ENCODE assay signal across 10 mouse cellular contexts in the genomic region with DNA sequence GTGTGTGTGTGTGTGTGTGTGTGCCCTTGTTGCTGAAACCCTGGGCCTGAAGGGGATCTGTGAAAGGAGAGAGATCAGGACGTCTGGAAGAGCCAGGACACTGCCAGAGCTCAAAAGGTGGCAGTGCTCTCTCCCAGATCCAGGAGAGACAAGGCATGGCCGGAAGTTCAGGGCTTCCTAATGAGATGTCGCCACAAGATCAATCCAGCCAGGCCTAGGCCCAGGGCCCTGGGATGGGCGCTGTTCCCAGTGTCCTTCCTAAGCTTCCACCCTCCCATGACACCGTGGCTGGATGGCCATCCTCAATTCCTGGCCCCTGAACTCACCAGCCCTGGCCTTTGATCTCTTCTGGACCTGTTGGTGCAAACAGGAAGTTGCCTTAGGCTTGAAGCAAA. TPM values are rescaled to one million over a fixed set of nuclear protein-coding genes. Genes with fewer than 3 reads are reported as not detected.
DNase-seq lines count a peak whose midpoint lies in the region; ATAC-seq and TF ChIP-seq lines count a peak whose summit lies in the region.
"Had no signal": no experiment of that assay in that cellular context is flagged by ENCODE, and none has a peak within 500 bp of the region (broad histone marks: within the 10 kb centered on the region; RNA-seq: fewer than 3 reads in every experiment).

No protein-coding gene starts in this region.

- H3K27ac ChIP-seq in heart, embryonic 12.5 days (ENCODE audit: poor library complexity, severe bottlenecking) = no peak overlapping the region
- no peak overlapping the region for H3K27ac ChIP-seq in forebrain, embryonic 15.5 days (replicated peaks)
- H3K27ac ChIP-seq in liver, embryonic 11.5 days (ENCODE audit: low read depth, low read length) = no peak overlapping the region

- H3K4me3 ChIP-seq in heart, embryonic 12.5 days = peak overlapping the region; percentile 43
- H3K4me3 ChIP-seq in E14TG2a.4 (replicated peaks; ENCODE audit: low read length) = peak overlapping the region; percentile 54
- H3K4me3 ChIP-seq in forebrain, embryonic 15.5 days = peak overlapping the region; percentile 31
- no peak overlapping the region for H3K4me3 ChIP-seq in liver, embryonic 11.5 days (ENCODE audit: low read depth, low read length)
- H3K4me3 ChIP-seq: myocyte had no signal

- H3K9ac ChIP-seq in heart, embryonic 12.5 days = 0 out of 2 replicates have a peak overlapping the region, but pooled peaks have one; percentile 6
- no peak overlapping the region; the same call in 1 of the 2 replicates for H3K9ac ChIP-seq in forebrain, embryonic 15.5 days (replicated peaks)
- no peak overlapping the region for H3K9ac ChIP-seq in liver, embryonic 11.5 days (ENCODE audit: low read depth, low read length)

- no peak for TF ChIP-seq CTCF in E14TG2a.4 (conservative IDR thresholded peaks at IDR 0.05; ENCODE audit: low read length)

- H3K4me2 ChIP-seq in heart, embryonic 12.5 days = peak overlapping the region; percentile 89
- H3K4me2 ChIP-seq in forebrain, embryonic 15.5 days (replicated peaks) = peak overlapping the region; percentile 57
- H3K4me2 ChIP-seq in liver, embryonic 11.5 days = peak overlapping the region; percentile 57; the same call in 1 of the 2 replicates

- ATAC-seq in heart, embryonic 12.5 days (ENCODE audit: insufficient number of reproducible peaks, low FRiP score) = no peak
- no peak for ATAC-seq in forebrain, embryonic 15.5 days (replicated peaks)
- ATAC-seq in liver, embryonic 11.5 days (replicated peaks; ENCODE audit: low FRiP score) = 0 out of 2 replicates have a peak, but pooled peaks have one; percentile 5
- no peak for ATAC-seq in frontal cortex, adult (ENCODE audit: low TSS enrichment)

- H3K36me3 ChIP-seq in heart, embryonic 12.5 days = no peaks in the 10 kb centered on the region
- H3K36me3 ChIP-seq in E14TG2a.4 (ENCODE audit: insufficient read depth, low read length) = no peaks in the 10 kb centered on the region
- no peaks in the 10 kb centered on the region for H3K36me3 ChIP-seq in forebrain, embryonic 15.5 days
- H3K36me3 ChIP-seq in liver, embryonic 11.5 days (ENCODE audit: control insufficient read depth, insufficient read depth, low read length) = no peaks in the 10 kb centered on the region

- WGBS in heart, embryonic 12.5 days = 9% methylated on average over 5 of the region's 5 CpGs
- 30% methylated on average over 5 of the region's 5 CpGs for WGBS in forebrain, embryonic 15.5 days
- 20% methylated on average over 5 of the region's 5 CpGs for WGBS in liver, embryonic 11.5 days

- intact Hi-C loops in heart, postnatal 10 days (cut with DNase I) = no loop called here

- peaks cover 22% of the 10 kb centered on the region for H3K4me1 ChIP-seq in heart, embryonic 12.5 days (replicated peaks)
- peaks cover 53% of the 10 kb centered on the region for H3K4me1 ChIP-seq in E14TG2a.4 (replicated peaks; ENCODE audit: low read depth, low read length)
- H3K4me1 ChIP-seq in forebrain, embryonic 15.5 days = peaks cover 15% of the 10 kb centered on the region
- H3K4me1 ChIP-seq in liver, embryonic 11.5 days (replicated peaks; ENCODE audit: control insufficient read depth, insufficient read depth, low read length) = peaks cover 15% of the 10 kb centered on the region

- DNase-seq in heart, postnatal 10 days = no peak
- no peak for DNase-seq in liver, embryonic 11.5 days (ENCODE audit: low spot score)
- no peak for DNase-seq in spleen, postnatal 4 days (ENCODE audit: low spot score in 2 of 2)
- no peak for DNase-seq in adrenal gland, adult 2 months

- H3K9me3 ChIP-seq in heart, embryonic 12.5 days (replicated peaks) = no peaks in the 10 kb centered on the region
- H3K9me3 ChIP-seq in E14TG2a.4 (ENCODE audit: low read length) = no peaks in the 10 kb centered on the region
- no peaks in the 10 kb centered on the region for H3K9me3 ChIP-seq in forebrain, embryonic 15.5 days
- H3K9me3 ChIP-seq in liver, embryonic 11.5 days (ENCODE audit: control insufficient read depth, low read length) = no peaks in the 10 kb centered on the region

- peaks cover 60% of the 10 kb centered on the region for H3K27me3 ChIP-seq in heart, embryonic 12.5 days (replicated peaks)
- peaks cover 28% of the 10 kb centered on the region for H3K27me3 ChIP-seq in E14TG2a.4 (ENCODE audit: insufficient read depth, low read length)
- H3K27me3 ChIP-seq in forebrain, embryonic 15.5 days = no peaks in the 10 kb centered on the region
- H3K27me3 ChIP-seq in liver, embryonic 11.5 days (replicated peaks; ENCODE audit: control insufficient read depth, insufficient read depth, low read length) = peaks cover 19% of the 10 kb centered on the region

RNA-seq across cellular contexts. Expression of gene Tac4, which starts 50.3 kb away (rescaled TPM):
- not detected in 2 replicates for polyA plus RNA-seq in heart, embryonic 12.5 days (2016; fragmentation: Nextera tagmentation; extraction: Ambion mirVana)
- total RNA-seq in heart, postnatal 10 days (2021) = not detected
- polyA plus RNA-seq in forebrain, embryonic 15.5 days (2015; fragmentation: Nextera tagmentation; extraction: Ambion mirVana) = not detected in 2 replicates
- not detected in 2 replicates for polyA plus RNA-seq in liver, embryonic 11.5 days (2014; fragmentation: Nextera tagmentation; extraction: Ambion mirVana)
- total RNA-seq in adrenal gland, adult 2 months (2021) = not detected
- not detected in 2 replicates for polyA plus RNA-seq in adrenal gland, adult 2 months (2012; rRNA removed)
- total RNA-seq: gastrocnemius, postnatal 10 days had no signal
